Mouse (Mus musculus) cortical plate, adult 2 months (tissue): Measurements from ENCODE around the gene Adora3.

Source experiments
- CTCF ChIP-seq: fragments of 200-500 bp; IDR thresholded peaks from 2 replicates; pipeline ENCODE4 v1.5.1; 2011; ENCODE audit warnings: mild to moderate bottlenecking, control low read depth, low read length; ENCODE audit not compliant: insufficient read depth; ENCODE audit errors: extremely low read depth
- POLR2A ChIP-seq: fragments of 200-500 bp; IDR thresholded peaks from 2 replicates; pipeline ENCODE4 v1.6.1; 2011; ENCODE audit warnings: mild to moderate bottlenecking, low read length, control low read depth; ENCODE audit not compliant: insufficient read depth; ENCODE audit errors: extremely low read depth

DNA sequence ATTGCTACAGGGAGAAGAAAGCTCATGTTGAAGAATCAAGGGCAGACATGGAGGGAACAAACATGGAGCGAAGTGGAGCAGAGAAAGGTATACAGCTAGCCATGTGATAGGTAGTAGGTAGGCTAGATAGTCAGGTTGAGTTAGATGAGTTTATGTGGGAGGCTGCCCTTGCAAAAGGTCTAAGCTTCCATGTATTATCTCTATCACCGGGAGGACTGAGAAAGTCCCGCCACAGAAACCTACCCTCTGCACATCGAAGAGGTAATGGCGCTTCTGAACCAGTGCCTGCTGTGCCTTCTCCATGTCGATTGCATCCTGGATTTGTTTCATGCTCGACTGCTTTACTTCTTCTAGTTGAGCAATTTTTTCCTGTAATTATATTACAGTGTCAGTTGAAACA, 80.7 kb downstream of the Adora3 start:
- no peak for TF ChIP-seq CTCF
- no peak for TF ChIP-seq POLR2A
